Mouse (Mus musculus): ENCODE data around the gene Cbl. TPM values are rescaled to one million over a fixed set of nuclear protein-coding genes. Genes with fewer than 3 reads are reported as not detected.
A peak's percentile ranks its signal among the peaks of the same experiment; 100 is the strongest.

Cbl gene
- total RNA-seq, 2 experiments from 2014 or later: 7.5 to 13.4 TPM

GRCm38 (mm10) chr9:44168931-44169330 lies 64.9 kb downstream of the Cbl start:
- intact Hi-C loops (cut with DNase I): no loop called here
- TF ChIP-seq CTCF (IDR thresholded peaks at IDR 0.05): no peak
- no peak overlapping the region for H3K27ac ChIP-seq
- no peak overlapping the region for H3K4me3 ChIP-seq
- no peak for DNase-seq

GRCm38 (mm10) chr9:44159886-44160285 lies 74.0 kb downstream of the Cbl start:
- intact Hi-C loops (cut with DNase I): no loop called here
- H3K4me3 ChIP-seq: no peak overlapping the region
- DNase-seq: no peak
- no peak for TF ChIP-seq CTCF (IDR thresholded peaks at IDR 0.05)
- peak overlapping the region; percentile 69 for H3K27ac ChIP-seq

DNA sequence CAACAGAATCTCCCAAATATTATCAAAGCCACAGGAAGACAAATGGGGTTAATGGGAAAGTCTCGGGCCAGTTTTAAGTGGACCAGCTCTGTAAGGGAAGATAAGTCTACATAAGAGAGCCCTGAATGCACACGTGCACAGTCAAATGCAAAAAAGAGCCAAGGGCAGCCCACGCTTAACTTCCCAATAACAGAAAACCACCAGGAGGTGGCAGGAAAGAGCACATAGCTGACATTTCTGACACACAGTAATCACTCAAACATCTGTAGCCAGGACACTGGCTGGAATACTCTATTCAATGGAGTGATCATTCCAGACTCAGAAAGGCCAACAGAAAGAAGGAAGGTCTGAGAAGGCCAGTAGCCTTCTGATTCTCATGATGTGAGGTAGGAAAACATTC lies 86.6 kb downstream of the Cbl start:
- Histone ChIP-seq H3K27ac (peak overlapping the region; percentile 2; the same call in 1 of the 2 replicates), H3K4me3 (no peak overlapping the region)
- DNase-seq: no peak
- intact Hi-C loops (cut with DNase I): no loop called here
- peak; percentile 73 for TF ChIP-seq CTCF (IDR thresholded peaks at IDR 0.05)

DNA sequence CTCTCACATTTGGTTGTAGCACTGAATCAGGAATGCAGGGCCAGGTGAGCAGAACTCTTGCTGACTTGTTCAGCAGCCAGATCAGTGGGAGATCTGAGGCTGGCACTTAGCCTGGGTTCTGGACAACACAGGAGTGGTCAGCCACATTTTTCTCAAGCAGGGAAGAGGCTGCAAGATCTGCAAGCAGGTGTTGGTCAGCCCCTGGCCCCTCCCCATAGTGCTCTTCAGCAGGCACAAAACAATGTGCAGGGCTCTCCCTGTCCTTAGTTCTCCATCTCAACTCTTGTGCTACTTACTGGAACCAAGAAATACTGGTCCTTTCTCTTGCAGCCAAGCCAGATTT lies 89.2 kb downstream of the Cbl start:
- Histone ChIP-seq H3K4me3 (no peak overlapping the region), H3K27ac (peak overlapping the region; percentile 40; the same call in 1 of the 2 replicates)
- intact Hi-C loops (cut with DNase I): no loop called here
- TF ChIP-seq CTCF (IDR thresholded peaks at IDR 0.05): no peak
- DNase-seq: no peak

- Histone ChIP-seq H3K27ac (peak overlapping the region; percentile 54), H3K4me3 (no peak overlapping the region)
- intact Hi-C loops (cut with DNase I): no loop called here
- DNase-seq: peak; percentile 49
- peak; percentile 27 for TF ChIP-seq CTCF (IDR thresholded peaks at IDR 0.05)
Measured at GRCm38 (mm10) chr9:44144023-44144717, 89.7 kb downstream of the Cbl start.

GRCm38 (mm10) chr9:44143421-44143820 lies 90.4 kb downstream of the Cbl start:
- TF ChIP-seq CTCF (IDR thresholded peaks at IDR 0.05): no peak
- H3K27ac ChIP-seq: peak overlapping the region; percentile 54
- no peak for DNase-seq
- intact Hi-C loops (cut with DNase I): no loop called here
- H3K4me3 ChIP-seq: no peak overlapping the region

GRCm38 (mm10) chr9:44141951-44142350 lies 91.9 kb downstream of the Cbl start:
- intact Hi-C loops (cut with DNase I): no loop called here
- TF ChIP-seq CTCF (IDR thresholded peaks at IDR 0.05): no peak
- no peak for DNase-seq

DNA sequence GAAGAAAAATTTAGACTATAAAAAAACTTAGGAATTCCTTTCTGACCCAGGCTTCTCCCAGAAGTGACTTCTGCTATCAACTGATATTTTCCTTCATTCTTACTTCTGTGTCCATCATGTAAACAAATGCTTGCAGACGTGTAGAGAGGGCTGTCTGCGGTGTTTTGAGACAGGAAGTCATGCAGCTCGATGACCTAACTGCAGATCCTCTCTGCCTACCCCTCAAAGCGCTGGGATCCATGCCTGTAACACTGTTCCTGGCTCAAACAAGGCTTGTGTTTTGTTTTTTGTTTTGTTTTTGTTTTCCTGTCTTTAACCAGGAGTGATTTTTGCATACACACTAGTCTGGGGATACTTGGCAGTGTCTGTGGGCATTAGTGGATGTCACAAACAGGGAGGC lies 96.0 kb downstream of the Cbl start:
- intact Hi-C loops (cut with DNase I): no loop called here
- no peak for TF ChIP-seq CTCF (IDR thresholded peaks at IDR 0.05)
- no peak for DNase-seq
- Histone ChIP-seq H3K27ac (no peak overlapping the region), H3K4me3 (no peak overlapping the region)

More at GRCm38 (mm10) chr9:44141951-44142350, 91.9 kb downstream of the Cbl start:
- H3K4me3 ChIP-seq: no peak overlapping the region
- H3K27ac ChIP-seq: no peak overlapping the region

DNA sequence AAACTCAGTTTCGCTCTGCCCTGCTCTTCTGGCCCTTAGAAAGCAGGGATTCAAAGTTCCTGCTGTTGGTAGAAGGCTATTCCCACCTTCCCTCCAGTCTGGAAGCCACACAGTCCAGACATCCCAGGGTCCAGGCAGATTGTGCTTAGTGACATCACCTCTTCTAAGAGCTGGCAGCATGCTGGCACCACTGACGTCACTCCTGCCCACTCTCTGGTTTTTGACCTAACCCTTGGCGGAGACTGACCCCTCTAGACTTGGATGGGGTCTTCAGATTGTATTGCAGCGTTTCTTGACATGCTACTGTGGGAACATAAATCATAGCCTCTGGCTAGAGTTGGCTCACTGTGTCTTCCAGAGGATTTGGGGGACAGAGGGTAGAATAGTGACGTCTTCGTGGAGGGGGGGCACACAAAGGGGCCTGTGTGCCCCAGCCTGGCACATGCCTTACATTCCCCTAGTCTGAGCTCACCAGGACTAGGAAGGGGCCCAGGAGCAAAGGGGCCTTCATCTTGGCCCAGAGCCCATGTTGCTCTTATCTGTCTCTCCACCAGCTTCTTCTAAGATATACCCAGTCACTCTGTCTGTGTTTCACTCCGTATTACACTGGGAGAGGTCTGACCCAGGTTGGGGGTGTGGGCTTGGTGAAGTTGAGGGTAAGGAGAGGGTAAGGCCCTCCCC lies 98.0 kb downstream of the Cbl start:
- peak overlapping the region; percentile 94 for H3K27ac ChIP-seq

DNA sequence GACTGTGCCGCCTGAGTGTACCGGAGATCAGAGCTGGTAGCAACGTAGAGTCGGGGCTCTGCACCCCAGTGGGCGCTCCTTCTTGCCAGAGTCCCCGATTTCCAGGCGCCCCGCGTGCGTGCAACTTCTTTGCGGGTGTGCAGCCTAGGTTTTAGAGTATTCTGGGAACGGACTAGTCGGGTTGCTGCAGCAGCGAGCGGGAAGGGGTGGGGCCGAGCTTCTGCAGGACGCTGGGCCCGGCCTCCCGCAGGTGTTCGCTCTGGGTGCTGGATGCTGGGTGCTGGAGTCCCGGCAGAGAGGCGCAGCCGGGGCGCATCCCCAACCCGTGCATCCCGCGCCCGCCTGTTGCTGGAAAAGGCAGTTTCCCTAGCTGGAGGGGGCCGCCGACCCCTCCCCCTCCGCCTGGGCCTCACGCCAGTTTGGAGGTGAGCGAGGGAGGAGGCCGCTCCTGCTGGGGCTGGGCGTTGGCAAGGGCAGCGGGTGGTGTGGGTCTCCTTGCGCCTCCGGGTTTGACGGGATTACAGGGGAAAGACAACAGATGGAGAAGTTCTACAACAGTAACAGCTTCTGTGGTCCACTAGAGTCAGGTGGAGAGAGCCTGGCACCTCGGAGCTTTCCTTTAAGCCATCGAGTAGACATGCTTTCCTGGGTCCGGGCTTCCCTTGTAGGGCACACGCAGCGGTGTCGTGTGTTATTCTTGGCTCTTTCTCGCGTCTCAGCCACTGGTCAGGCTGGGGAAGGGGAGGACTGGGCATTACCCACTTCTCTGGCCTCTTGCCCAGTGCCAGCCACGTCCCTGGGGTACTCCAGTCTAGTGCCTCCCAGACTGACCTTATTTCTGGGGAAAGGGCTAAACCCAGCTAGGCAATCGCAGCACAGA lies 98.8 kb downstream of the Cbl start:
- TF ChIP-seq CTCF (IDR thresholded peaks at IDR 0.05): no peak
- intact Hi-C loops (cut with DNase I): loop anchor here (5.0 kb wide), 1 partner anchor 37 kb away; no protein-coding TSS in a partner anchor
- peak; percentile 68 for DNase-seq
- H3K27ac ChIP-seq: peak overlapping the region; percentile 94
- peak overlapping the region; percentile 88 for H3K4me3 ChIP-seq

More for the DNA sequence above, 98.0 kb downstream of the Cbl start:
- no peak for TF ChIP-seq CTCF (IDR thresholded peaks at IDR 0.05)
- intact Hi-C loops (cut with DNase I): no loop called here
- H3K4me3 ChIP-seq: peak overlapping the region; percentile 88
- no peak for DNase-seq

DNA sequence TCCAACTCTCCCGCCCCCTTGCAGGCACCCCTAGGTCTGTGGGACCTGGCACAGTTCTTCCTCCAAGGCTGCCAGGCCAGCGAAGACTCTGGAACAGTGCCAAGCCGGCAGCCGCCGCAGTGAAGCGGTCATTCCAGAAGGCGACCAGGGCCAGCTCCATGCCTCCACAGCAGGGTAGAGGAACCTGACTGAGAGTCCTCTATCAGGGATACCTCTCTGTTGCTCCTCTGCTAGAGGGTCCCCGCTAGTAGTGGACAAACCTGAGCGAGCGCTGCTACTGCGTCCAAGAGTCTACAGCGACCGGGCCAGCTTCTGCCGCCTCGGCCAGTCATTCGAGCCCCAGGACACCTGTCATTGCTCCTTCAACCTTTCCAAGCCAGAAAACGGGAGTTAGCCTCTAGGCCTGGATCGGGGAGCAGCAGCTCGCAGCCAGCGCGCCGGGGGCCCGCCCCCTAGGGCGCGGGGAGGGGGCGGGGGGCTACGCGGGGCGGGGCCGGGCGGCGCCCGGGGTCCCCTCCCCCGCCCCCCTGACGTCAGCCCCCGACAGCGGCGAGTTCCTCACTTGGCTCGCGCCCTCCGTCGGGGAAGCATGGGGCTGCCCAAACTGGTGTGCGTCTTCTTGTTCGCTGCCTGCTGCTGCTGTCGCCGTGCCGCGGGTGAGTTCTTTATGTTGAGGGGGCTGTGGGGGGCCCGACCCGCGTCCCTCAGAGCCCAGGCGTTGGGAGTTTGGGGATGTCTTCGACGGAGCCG lies 99.6 kb downstream of the Cbl start, which contains the start of gene Mcam:
Gene Mcam (plus strand): TSS at position 369 of the 750 bp plus-strand sequence.
- Histone ChIP-seq H3K27ac (peak within 1 kb of the TSS; percentile 94), H3K4me3 (peak within 1 kb of the TSS; percentile 88)
- DNase-seq: peak; percentile 88
- no peak for TF ChIP-seq CTCF (IDR thresholded peaks at IDR 0.05)
- intact Hi-C loops (cut with DNase I): loop anchor here (5.0 kb wide), 1 partner anchor 38 kb away; no protein-coding TSS in a partner anchor

- H3K4me3 ChIP-seq: peak overlapping the region; percentile 88
- intact Hi-C loops (cut with DNase I): loop anchor here (5.0 kb wide), 1 partner anchor 39 kb away; no protein-coding TSS in a partner anchor
- no peak for DNase-seq
- no peak for TF ChIP-seq CTCF (IDR thresholded peaks at IDR 0.05)
- peak overlapping the region; percentile 94 for H3K27ac ChIP-seq
Measured at GRCm38 (mm10) chr9:44133287-44133686, 100.6 kb downstream of the Cbl start.

Measured in gastrocnemius, adult 2 months (tissue).